12 mouse cellular contexts compared by ENCODE assay signal in the genomic region with DNA sequence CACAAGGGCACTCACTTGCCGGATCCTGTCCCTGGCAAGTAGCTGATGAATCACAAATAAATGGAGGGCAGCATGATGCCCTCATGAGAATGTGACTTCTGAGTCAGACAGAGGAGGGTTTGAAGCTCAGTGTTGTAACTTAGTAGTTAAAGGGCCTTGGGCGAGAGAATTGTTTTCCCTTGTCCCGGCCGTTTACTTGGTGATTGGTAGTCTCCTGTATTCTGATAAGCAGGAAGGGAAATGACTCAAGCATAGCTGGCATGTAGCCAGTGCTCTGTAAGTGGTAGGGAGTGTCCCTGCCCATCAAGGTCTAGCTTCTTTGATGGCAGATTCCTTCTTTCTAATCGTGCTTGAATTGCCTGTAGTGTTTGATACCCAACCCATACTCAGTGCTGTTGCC. TPM values are rescaled to one million over a fixed set of nuclear protein-coding genes. Genes with fewer than 3 reads are reported as not detected.
DNase-seq lines count a peak whose midpoint lies in the region; ATAC-seq and TF ChIP-seq lines count a peak whose summit lies in the region.
"Had no signal": no experiment of that assay in that cellular context is flagged by ENCODE, and none has a peak within 500 bp of the region (broad histone marks: within the 10 kb centered on the region; RNA-seq: fewer than 3 reads in every experiment).

No protein-coding gene starts in this region.

- TF ChIP-seq POLR2A in cerebellum, adult 2 months (IDR thresholded peaks at IDR 0.05; ENCODE audit: borderline replicate concordance, insufficient read depth, low read length): no peak

- H3K27ac ChIP-seq in cerebellum, adult 2 months (ENCODE audit: insufficient read depth, low read length): no peak overlapping the region
- no peak overlapping the region for H3K27ac ChIP-seq in lung, postnatal 0 days (ENCODE audit: low read length)
- H3K27ac ChIP-seq in midbrain, embryonic 15.5 days: no peak overlapping the region
- H3K27ac ChIP-seq: liver, embryonic 15.5 days had no signal

- no peak overlapping the region for H3K4me3 ChIP-seq in cerebellum, adult 2 months (replicated peaks; ENCODE audit: insufficient read depth, low read depth, low read length)
- no peak overlapping the region for H3K4me3 ChIP-seq in C2C12 (ENCODE audit: insufficient read depth, poor library complexity, severe bottlenecking)
- H3K4me3 ChIP-seq in lung, postnatal 0 days (ENCODE audit: low read depth, low read length): no peak overlapping the region
- H3K4me3 ChIP-seq in midbrain, embryonic 15.5 days: no peak overlapping the region
- H3K4me3 ChIP-seq: liver, embryonic 15.5 days had no signal

- no peak overlapping the region for H3ac ChIP-seq in C2C12 (ENCODE audit: control insufficient read depth, insufficient read length, low read depth)

- peak; percentile 90 for TF ChIP-seq EP300 in lung, postnatal 0 days (IDR thresholded peaks at IDR 0.05)

- peaks cover 4% of the 10 kb centered on the region for H3K36me3 ChIP-seq in C2C12 (ENCODE audit: control insufficient read depth, insufficient read depth)
- no peaks in the 10 kb centered on the region for H3K36me3 ChIP-seq in lung, postnatal 0 days (ENCODE audit: insufficient read depth, low read length)
- H3K36me3 ChIP-seq in midbrain, embryonic 15.5 days (replicated peaks): no peaks in the 10 kb centered on the region
- H3K36me3 ChIP-seq: liver, embryonic 15.5 days had no signal

- peaks cover 9% of the 10 kb centered on the region for H3K4me1 ChIP-seq in cerebellum, adult 2 months (ENCODE audit: control insufficient read depth, insufficient read depth, low read length)
- H3K4me1 ChIP-seq in lung, postnatal 0 days (ENCODE audit: insufficient read depth, low read depth, low read length): no peaks in the 10 kb centered on the region; the same call in 1 of the 2 replicates
- peaks cover 35% of the 10 kb centered on the region for H3K4me1 ChIP-seq in midbrain, embryonic 15.5 days
- H3K4me1 ChIP-seq: liver, embryonic 15.5 days had no signal

- H3K79me2 ChIP-seq in C2C12 (ENCODE audit: control insufficient read depth, insufficient read depth): peaks cover 90% of the 10 kb centered on the region

- H3K27me3 ChIP-seq in cerebellum, adult 2 months (ENCODE audit: control insufficient read depth, insufficient read depth, low read length): no peaks in the 10 kb centered on the region
- H3K27me3 ChIP-seq in C2C12 (ENCODE audit: control insufficient read depth, insufficient read depth, insufficient read length): no peaks in the 10 kb centered on the region
- H3K27me3 ChIP-seq in lung, postnatal 0 days (replicated peaks; ENCODE audit: insufficient read depth, low read length): no peaks in the 10 kb centered on the region
- H3K27me3 ChIP-seq in midbrain, embryonic 15.5 days (replicated peaks): no peaks in the 10 kb centered on the region
- H3K27me3 ChIP-seq: liver, embryonic 15.5 days had no signal

- ATAC-seq in lung, postnatal 0 days: peak; percentile 90
- no peak for ATAC-seq in monocyte, adult 5-6 weeks (replicated peaks; ENCODE audit: insufficient number of reproducible peaks, low FRiP score, low TSS enrichment, poor library complexity, severe bottlenecking)
- ATAC-seq in erythroblast, adult 5-6 weeks (replicated peaks; ENCODE audit: low FRiP score, poor library complexity, severe bottlenecking): no peak
- no peak for ATAC-seq in midbrain, embryonic 15.5 days (replicated peaks)

- no peak overlapping the region for H3K4me2 ChIP-seq in lung, postnatal 0 days (replicated peaks; ENCODE audit: low read depth, low read length)
- H3K4me2 ChIP-seq in midbrain, embryonic 15.5 days: no peak overlapping the region
- H3K4me2 ChIP-seq: liver, embryonic 15.5 days had no signal

- peak; percentile 37 to 47 for DNase-seq in cerebellum, adult 2 months
- DNase-seq in cerebellum, adult 9-11 months: no peak
- peak; percentile 54 for DNase-seq in fat pad, adult 2 months (ENCODE audit: extremely low read depth, low read depth, low spot score)
- DNase-seq in lung, postnatal 0 days (ENCODE audit: low spot score): peak; percentile 87
- DNase-seq: B cell, adult 2 months; cerebellum, adult 11 months; right cerebral cortex, adult 18-20 months had no signal

- no peak overlapping the region for H3K9ac ChIP-seq in lung, postnatal 0 days (replicated peaks; ENCODE audit: low read depth)
- no peak overlapping the region for H3K9ac ChIP-seq in midbrain, embryonic 15.5 days
- H3K9ac ChIP-seq: liver, embryonic 15.5 days had no signal

- TF ChIP-seq CTCF in cerebellum, adult 2 months (IDR thresholded peaks at IDR 0.05; ENCODE audit: borderline replicate concordance, insufficient read depth, low read depth, low read length): no peak
- no peak for TF ChIP-seq CTCF in C2C12 (IDR thresholded peaks at IDR 0.05; ENCODE audit: control insufficient read depth, insufficient read depth, insufficient read length)
- TF ChIP-seq CTCF in lung, postnatal 0 days (IDR thresholded peaks at IDR 0.05): no peak

- peaks cover 68% of the 10 kb centered on the region for H3K79me3 ChIP-seq in C2C12 (ENCODE audit: low read depth)

- H3K9me3 ChIP-seq in lung, postnatal 0 days (ENCODE audit: low read length): no peaks in the 10 kb centered on the region
- no peaks in the 10 kb centered on the region for H3K9me3 ChIP-seq in midbrain, embryonic 15.5 days
- H3K9me3 ChIP-seq: liver, embryonic 15.5 days had no signal

- WGBS in cerebellum, adult 2 months: 22% methylated on average over 5 of the region's 5 CpGs
- WGBS in lung, postnatal 0 days: 16% methylated on average over 5 of the region's 5 CpGs
- 71% methylated on average over 5 of the region's 5 CpGs for WGBS in midbrain, embryonic 15.5 days

TF ChIP-seq in C2C12, 6 proteins besides CTCF, POLR2A, EP300 and RAD21:
- peak; percentile 41 for TF ChIP-seq MAX (IDR thresholded peaks at IDR 0.05)
- no peak for TF ChIP-seq MYOD1 (IDR thresholded peaks at IDR 0.05; ENCODE audit: control insufficient read depth, insufficient read length, low read depth)
- TF ChIP-seq MYOG (IDR thresholded peaks at IDR 0.05; ENCODE audit: control insufficient read depth, extremely low read depth, insufficient read length): no peak
- no peak for TF ChIP-seq USF1 (IDR thresholded peaks at IDR 0.05; ENCODE audit: low read depth)
- TF ChIP-seq CEBPB (IDR thresholded peaks at IDR 0.05; ENCODE audit: low read depth): peak; percentile 35
- TF ChIP-seq FOSL1 (IDR thresholded peaks at IDR 0.05; ENCODE audit: insufficient read depth, low read length, poor library complexity, severe bottlenecking): peak; percentile 35

RNA-seq across cellular contexts. Expression of a gene that starts 59.9 kb away (rescaled TPM):
- polyA plus RNA-seq in cerebellum, adult 2 months (2012; rRNA removed): 55.9 and 66.7 TPM in 2 replicates
- polyA plus RNA-seq in C2C12 (2012; fragmentation: generic; extraction: Trizol): 41.8 TPM
- polyA plus RNA-seq in lung, postnatal 0 days (2015; fragmentation: Nextera tagmentation; extraction: Ambion mirVana): 84.9 and 89.2 TPM in 2 replicates
- 0.10 to 1.3 TPM in 2 of 3 replicates, not detected in the other for total RNA-seq in monocyte, adult 5-6 weeks (2017)
- 2.9 and 6.0 TPM in 2 replicates for total RNA-seq in erythroblast, adult 5-6 weeks (2015; ENCODE audit: low replicate concordance)
- 0.70 and 0.85 TPM in 2 replicates for total RNA-seq in erythroblast, adult 5-6 weeks (2017; ENCODE audit: low replicate concordance)
- polyA plus RNA-seq in midbrain, embryonic 15.5 days (2015; fragmentation: Nextera tagmentation; extraction: Ambion mirVana): 263 and 275 TPM in 2 replicates
